Mouse (Mus musculus): ENCODE measurements at regions not wholly inside any gene's neighbourhood (a gene's known extent, or its start where the extent isn't known, plus 50 kb on each side); places are given as distances from the start of the nearest gene placed in this dataset.

DNA sequence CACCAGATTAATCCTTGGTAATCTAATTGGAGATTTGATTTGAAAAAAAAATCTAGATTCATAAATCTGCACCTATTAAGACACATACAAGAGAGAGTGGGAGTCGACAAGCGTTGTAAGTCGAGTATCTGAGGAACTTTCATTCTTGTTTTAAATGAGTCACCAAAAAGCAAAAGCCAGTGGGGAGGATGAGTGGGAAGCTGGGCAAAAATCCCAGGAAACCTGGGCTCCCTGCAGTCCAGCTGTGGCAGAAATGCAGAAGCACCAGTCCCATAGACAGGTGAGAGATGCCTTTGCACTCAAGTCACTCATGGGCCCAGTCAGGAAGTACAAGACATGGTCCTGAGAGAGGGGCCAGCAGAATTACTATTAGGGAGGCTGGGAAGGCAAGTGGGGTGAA lies 303.9 kb downstream of the Dcdc2c start:
- H3K36me3 ChIP-seq (ENCODE audit: insufficient read depth, low read length), result no peaks in the 10 kb centered on the region
- no peak for TF ChIP-seq CTCF (IDR thresholded peaks at IDR 0.05)
- no peak overlapping the region for H3K4me2 ChIP-seq (ENCODE audit: low read depth, low read length, poor library complexity, severe bottlenecking)
- no peaks in the 10 kb centered on the region for H3K27me3 ChIP-seq (ENCODE audit: insufficient read depth, low read length)
- H3K4me1 ChIP-seq (ENCODE audit: insufficient read depth, low read length), result no peaks in the 10 kb centered on the region
- no peak overlapping the region for H3K4me3 ChIP-seq (ENCODE audit: low read depth, low read length)
- no peaks in the 10 kb centered on the region for H3K9me3 ChIP-seq (ENCODE audit: low read length)
- no peak for ATAC-seq (ENCODE audit: low FRiP score)
- H3K27ac ChIP-seq (ENCODE audit: low read depth, low read length), result no peak overlapping the region
- WGBS, result 93% methylated on average over 3 of the region's 3 CpGs
- no peak for DNase-seq (ENCODE audit: low spot score)
- H3K9ac ChIP-seq (replicated peaks; ENCODE audit: low read length, poor library complexity, severe bottlenecking), result no peak overlapping the region

GRCm38 (mm10) chr12:28238016-28238415 lies 314.2 kb downstream of the Dcdc2c start:
- Histone ChIP-seq H3K4me1 (ENCODE audit: insufficient read depth, low read length) (no peaks in the 10 kb centered on the region), H3K9me3 (ENCODE audit: low read length) (no peaks in the 10 kb centered on the region), H3K4me3 (ENCODE audit: low read depth, low read length) (no peak overlapping the region), H3K9ac (replicated peaks; ENCODE audit: low read length, poor library complexity, severe bottlenecking) (no peak overlapping the region), H3K27me3 (ENCODE audit: insufficient read depth, low read length) (no peaks in the 10 kb centered on the region), H3K36me3 (ENCODE audit: insufficient read depth, low read length) (no peaks in the 10 kb centered on the region), H3K4me2 (ENCODE audit: low read depth, low read length, poor library complexity, severe bottlenecking) (no peak overlapping the region), H3K27ac (ENCODE audit: low read depth, low read length) (no peak overlapping the region)
- no peak for TF ChIP-seq CTCF (IDR thresholded peaks at IDR 0.05)
- 84% methylated on average over 5 of the region's 5 CpGs for WGBS
- DNase-seq (ENCODE audit: low spot score) (no peak), ATAC-seq (ENCODE audit: low FRiP score) (no peak)

DNA sequence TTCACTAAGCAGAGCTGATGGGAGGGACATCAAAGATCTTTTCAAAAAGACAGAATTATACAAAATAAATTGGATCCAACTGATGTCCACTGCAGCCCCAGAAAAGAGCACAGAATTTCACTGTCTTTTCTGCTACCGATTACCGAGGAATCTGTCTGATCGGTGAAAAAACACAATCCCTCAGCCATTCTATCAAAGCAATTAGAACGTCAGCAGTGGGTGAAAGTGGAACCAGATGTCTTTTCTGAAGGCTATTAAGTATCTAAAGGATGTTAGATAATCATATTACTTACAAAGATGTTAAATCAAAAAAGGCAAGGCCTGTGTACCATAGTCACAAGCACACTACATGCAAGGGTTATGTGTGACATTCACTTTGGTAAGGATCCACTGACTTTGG lies 315.2 kb downstream of the Dcdc2c start:
- no peak overlapping the region for H3K4me3 ChIP-seq (ENCODE audit: low read depth, low read length)
- 65% methylated on average over 4 of the region's 4 CpGs for WGBS
- no peaks in the 10 kb centered on the region for H3K36me3 ChIP-seq (ENCODE audit: insufficient read depth, low read length)
- TF ChIP-seq CTCF (IDR thresholded peaks at IDR 0.05), result no peak
- no peak overlapping the region for H3K9ac ChIP-seq (replicated peaks; ENCODE audit: low read length, poor library complexity, severe bottlenecking)
- H3K9me3 ChIP-seq (ENCODE audit: low read length), result no peaks in the 10 kb centered on the region
- ATAC-seq (ENCODE audit: low FRiP score), result no peak
- no peak overlapping the region for H3K27ac ChIP-seq (ENCODE audit: low read depth, low read length)
- no peaks in the 10 kb centered on the region for H3K4me1 ChIP-seq (ENCODE audit: insufficient read depth, low read length)
- H3K27me3 ChIP-seq (ENCODE audit: insufficient read depth, low read length), result no peaks in the 10 kb centered on the region
- H3K4me2 ChIP-seq (ENCODE audit: low read depth, low read length, poor library complexity, severe bottlenecking), result no peak overlapping the region
- no peak for DNase-seq (ENCODE audit: low spot score)

DNA sequence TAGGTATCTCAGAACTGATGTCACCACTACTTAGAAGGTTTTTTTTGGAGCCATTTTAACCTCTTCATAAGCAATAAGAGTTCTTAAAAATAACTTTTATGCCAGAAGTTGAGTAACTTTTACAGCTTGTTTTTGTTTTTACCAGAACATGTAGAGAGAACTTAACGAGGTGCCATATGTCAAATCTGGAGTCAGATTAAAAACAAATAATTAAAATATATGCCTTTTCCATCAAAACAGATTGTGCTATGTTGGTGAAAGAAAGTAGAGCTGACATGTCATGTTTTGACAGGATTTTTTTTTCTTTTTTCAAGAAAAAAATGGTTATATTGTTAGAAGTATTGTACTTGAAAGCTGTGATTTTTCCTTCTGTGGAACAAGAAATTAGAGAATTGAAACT lies 349.4 kb downstream of the Dcdc2c start:
- no peak for DNase-seq (ENCODE audit: low spot score)
- WGBS, result 82% methylated on average over 1 of the region's 1 CpGs
- ATAC-seq (ENCODE audit: low FRiP score), result no peak

GRCm38 (mm10) chr12:28186695-28187094 lies 365.5 kb downstream of the Dcdc2c start:
- Histone ChIP-seq H3K4me3 (ENCODE audit: low read depth, low read length) (no peak overlapping the region), H3K9me3 (ENCODE audit: low read length) (no peaks in the 10 kb centered on the region), H3K36me3 (ENCODE audit: insufficient read depth, low read length) (no peaks in the 10 kb centered on the region), H3K27me3 (ENCODE audit: insufficient read depth, low read length) (no peaks in the 10 kb centered on the region), H3K4me1 (ENCODE audit: insufficient read depth, low read length) (no peaks in the 10 kb centered on the region), H3K4me2 (ENCODE audit: low read depth, low read length, poor library complexity, severe bottlenecking) (no peak overlapping the region), H3K27ac (ENCODE audit: low read depth, low read length) (no peak overlapping the region), H3K9ac (replicated peaks; ENCODE audit: low read length, poor library complexity, severe bottlenecking) (no peak overlapping the region)
- no peak for ATAC-seq (ENCODE audit: low FRiP score)
- TF ChIP-seq CTCF (IDR thresholded peaks at IDR 0.05), result no peak
- DNase-seq (ENCODE audit: low spot score), result no peak

More for the DNA sequence above, 349.4 kb downstream of the Dcdc2c start:
- Histone ChIP-seq H3K4me1 (ENCODE audit: insufficient read depth, low read length) (no peaks in the 10 kb centered on the region), H3K9ac (replicated peaks; ENCODE audit: low read length, poor library complexity, severe bottlenecking) (no peak overlapping the region), H3K9me3 (ENCODE audit: low read length) (no peaks in the 10 kb centered on the region), H3K4me3 (ENCODE audit: low read depth, low read length) (no peak overlapping the region), H3K27ac (ENCODE audit: low read depth, low read length) (no peak overlapping the region), H3K4me2 (ENCODE audit: low read depth, low read length, poor library complexity, severe bottlenecking) (no peak overlapping the region), H3K27me3 (ENCODE audit: insufficient read depth, low read length) (no peaks in the 10 kb centered on the region), H3K36me3 (ENCODE audit: insufficient read depth, low read length) (no peaks in the 10 kb centered on the region)
- no peak for TF ChIP-seq CTCF (IDR thresholded peaks at IDR 0.05)

- ATAC-seq (ENCODE audit: low FRiP score) (no peak), DNase-seq (ENCODE audit: low spot score) (no peak)
- TF ChIP-seq CTCF (IDR thresholded peaks at IDR 0.05), result peak; percentile 20
Observed at GRCm38 (mm10) chr12:28181265-28181664, 370.9 kb downstream of the Dcdc2c start.

More at GRCm38 (mm10) chr12:28181265-28181664, 370.9 kb downstream of the Dcdc2c start:
- 77% methylated on average over 2 of the region's 2 CpGs for WGBS
- Histone ChIP-seq H3K9me3 (ENCODE audit: low read length) (no peaks in the 10 kb centered on the region), H3K4me3 (ENCODE audit: low read depth, low read length) (no peak overlapping the region), H3K36me3 (ENCODE audit: insufficient read depth, low read length) (no peaks in the 10 kb centered on the region), H3K9ac (replicated peaks; ENCODE audit: low read length, poor library complexity, severe bottlenecking) (no peak overlapping the region), H3K27ac (ENCODE audit: low read depth, low read length) (no peak overlapping the region), H3K27me3 (ENCODE audit: insufficient read depth, low read length) (no peaks in the 10 kb centered on the region), H3K4me2 (ENCODE audit: low read depth, low read length, poor library complexity, severe bottlenecking) (no peak overlapping the region), H3K4me1 (ENCODE audit: insufficient read depth, low read length) (no peaks in the 10 kb centered on the region)

Measured in midbrain, postnatal 0 days (tissue).